Mouse (Mus musculus) stomach, postnatal 0 days (tissue): ENCODE measurements around the gene Pigu. TPM values are rescaled to one million over a fixed set of nuclear protein-coding genes. Genes with fewer than 3 reads are reported as not detected.

Experiments
- ATAC-seq: fragments of 200-750 bp; cut with Nextera tagmentation; 2 replicates; pipeline ENCODE4 v1.8.0; 2017; ENCODE audit not compliant: low FRiP score, low TSS enrichment
- DNase-seq: peaks from one replicate; pipeline ENCODE4 v3.0.0-alpha.2; 2016; ENCODE audit warnings: low spot score
- H3K27ac ChIP-seq: fragments of 300-500 bp; sonication (generic); replicated peaks from 2 replicates; pipeline ENCODE4 v1.5.1; 2014; ENCODE audit warnings: mild to moderate bottlenecking, control low read depth
- H3K27me3 ChIP-seq: fragments of 300-500 bp; sonication (generic); 2 replicates; pipeline ENCODE4 v1.6.1; 2014; ENCODE audit warnings: low read length; ENCODE audit not compliant: control insufficient read depth, insufficient read depth
- H3K36me3 ChIP-seq: fragments of 300-500 bp; sonication (generic); 2 replicates; pipeline ENCODE4 v1.6.1; 2014; ENCODE audit warnings: low read length, mixed read lengths; ENCODE audit not compliant: control insufficient read depth, insufficient read depth
- H3K4me1 ChIP-seq: fragments of 300-500 bp; sonication (generic); replicated peaks from 2 replicates; pipeline ENCODE4 v1.6.1; 2014; ENCODE audit warnings: antibody characterized with exemption; ENCODE audit not compliant: control insufficient read depth, insufficient read depth
- H3K4me2 ChIP-seq: fragments of 300-500 bp; sonication (generic); replicated peaks from 2 replicates; pipeline ENCODE4 v1.6.1; 2014; ENCODE audit warnings: low read depth, mild to moderate bottlenecking, control low read depth, moderate library complexity
- H3K4me3 ChIP-seq: fragments of 300-500 bp; sonication (generic); 2 replicates; pipeline ENCODE4 v1.5.1; 2014; ENCODE audit warnings: low read depth, low read length, control low read depth
- H3K9ac ChIP-seq: fragments of 300-500 bp; sonication (generic); 2 replicates; pipeline ENCODE4 v1.6.1; 2014; ENCODE audit warnings: mild to moderate bottlenecking, low read length, control low read depth, mixed read lengths
- H3K9me3 ChIP-seq: fragments of 300-500 bp; sonication (generic); 2 replicates; pipeline ENCODE4 v1.6.1; 2016; ENCODE audit warnings: low read length; ENCODE audit not compliant: control insufficient read depth
- CTCF ChIP-seq: IDR thresholded peaks from 2 replicates; pipeline ENCODE4 v1.5.1; 2016; ENCODE audit warnings: antibody characterized with exemption, low read depth, mild to moderate bottlenecking, moderate library complexity
- EP300 ChIP-seq: optimal IDR thresholded peaks from 2 replicates; pipeline ENCODE3; 2016; ENCODE audit warnings: antibody characterized with exemption
- WGBS: fragments of 180-500 bp; shearing (Covaris S2); extraction: QIAGEN DNeasy Blood & Tissue Kit; methylation state at CpG from one replicate; pipeline ENCODE4 v1.1.7; 2014; 5-methylcytosine and 5-hydroxymethylcytosine counted together
- microRNA counts: library from miRNA; unstranded; fragments of <30 nt; microRNA quantifications from one replicate; lab custom pipeline; 2015
- microRNA-seq: library from miRNA; unstranded; fragments of <30 nt; microRNA quantifications from one replicate; pipeline ENCODE4, GENCODE M21; 2016
- polyA plus RNA-seq: library from polyadenylated mRNA; unstranded; fragments of >200 nt; fragmentation: Nextera tagmentation; extraction: Ambion mirVana; gene quantifications from 2 replicates; pipeline ENCODE4 v1.2.1, GENCODE M21; 2015

Pigu gene
- polyA plus RNA-seq, 1 experiment from 2014 or later, result 36.1 TPM

GRCm38 (mm10) chr2:155240915-155241314, 116.3 kb downstream of the Pigu start:
- ATAC-seq, result peak; percentile 59; the same call in 1 of the 2 replicates
- no peaks in the 10 kb centered on the region for H3K9me3 ChIP-seq
- H3K27ac ChIP-seq, result peak overlapping the region; percentile 13; the same call in 1 of the 2 replicates
- WGBS, result 61% methylated on average over 4 of the region's 4 CpGs
- H3K4me1 ChIP-seq, result peaks cover 5% of the 10 kb centered on the region
- H3K27me3 ChIP-seq, result no peaks in the 10 kb centered on the region
- peaks cover 15% of the 10 kb centered on the region; the same call in 1 of the 2 replicates for H3K36me3 ChIP-seq
- H3K9ac ChIP-seq, result no peak overlapping the region
- no peak for TF ChIP-seq EP300
- TF ChIP-seq CTCF, result peak; percentile 67
- H3K4me2 ChIP-seq, result no peak overlapping the region
- H3K4me3 ChIP-seq, result no peak overlapping the region
- peak; percentile 67 for DNase-seq

- H3K9me3 ChIP-seq, result no peaks in the 10 kb centered on the region
- no peaks in the 10 kb centered on the region for H3K27me3 ChIP-seq
- H3K27ac ChIP-seq, result peak overlapping the region; percentile 93; the same call in 1 of the 2 replicates
- no peaks in the 10 kb centered on the region for H3K36me3 ChIP-seq
- H3K4me1 ChIP-seq, result peaks cover 7% of the 10 kb centered on the region
- TF ChIP-seq CTCF (no peak), EP300 (no peak)
- DNase-seq (peak; percentile 17), ATAC-seq (no peak)
- WGBS, result 8% methylated on average over 4 of the region's 4 CpGs
- peak overlapping the region; percentile 91 for H3K9ac ChIP-seq
- peak overlapping the region; percentile 71 for H3K4me2 ChIP-seq
- peak overlapping the region; percentile 90 for H3K4me3 ChIP-seq
Measured at GRCm38 (mm10) chr2:155237276-155237675, 120.0 kb downstream of the Pigu start.

- no peaks in the 10 kb centered on the region for H3K27me3 ChIP-seq
- H3K9me3 ChIP-seq, result no peaks in the 10 kb centered on the region
- H3K36me3 ChIP-seq, result no peaks in the 10 kb centered on the region
- ATAC-seq, result peak; percentile 99
- under 1% methylated on average over 50 of the region's 50 CpGs for WGBS
- peak within 1 kb of the TSS; percentile 91 for H3K9ac ChIP-seq
- DNase-seq, result peak; percentile 98
- peak within 1 kb of the TSS; percentile 93 for H3K27ac ChIP-seq
- TF ChIP-seq CTCF, result peak; percentile 56
- TF ChIP-seq EP300, result no peak
- peak within 1 kb of the TSS; percentile 71 for H3K4me2 ChIP-seq
- peak within 1 kb of the TSS; percentile 90 for H3K4me3 ChIP-seq
- H3K4me1 ChIP-seq, result peaks cover 7% of the 10 kb centered on the region
Measured at GRCm38 (mm10) chr2:155236362-155236992, 120.8 kb downstream of the Pigu start, which contains the start of gene Dynlrb1. TSS of gene Dynlrb1 (plus strand) at chr2:155236533.

GRCm38 (mm10) chr2:155235746-155236361, 121.4 kb downstream of the Pigu start:
- ATAC-seq (peak; percentile 78), DNase-seq (peak; percentile 15)
- Histone ChIP-seq H3K9ac (peak overlapping the region; percentile 91), H3K4me3 (peak overlapping the region; percentile 90), H3K27me3 (no peaks in the 10 kb centered on the region), H3K9me3 (no peaks in the 10 kb centered on the region), H3K4me2 (peak overlapping the region; percentile 71), H3K36me3 (no peaks in the 10 kb centered on the region), H3K27ac (peak overlapping the region; percentile 93), H3K4me1 (peaks cover 7% of the 10 kb centered on the region)
- 3% methylated on average over 13 of the region's 13 CpGs for WGBS
- TF ChIP-seq CTCF (no peak), EP300 (no peak)

MicroRNA genes within 50 kb of the gene (microRNA counts, 519-probe panel; counts per million panel counts)
- not detected for microRNA mmu-miR-695 (lab: Ali Mortazavi, UCI)

Small RNA genes lying within 50 kb of the gene (microRNA-seq; reads per million reads assigned to microRNA genes)
- not detected for gene Mir695

Other genes with a start within 250 kb of the Pigu start
- gene Itch, start 223.9 kb downstream of the Pigu start, polyA plus RNA-seq, result 17.6 and 18.4 TPM in 2 replicates
- 339 and 341 TPM in 2 replicates for gene Dynlrb1, start 120.9 kb downstream of the Pigu start, polyA plus RNA-seq
- gene Map1lc3a, start 81.1 kb downstream of the Pigu start, polyA plus RNA-seq, result 249 and 274 TPM in 2 replicates
- 29.4 and 37.1 TPM in 2 replicates for gene Trp53inp2, start 23.6 kb upstream of the Pigu start, polyA plus RNA-seq
- 10.6 and 11.3 TPM in 2 replicates for gene Ncoa6, start 116.5 kb upstream of the Pigu start, polyA plus RNA-seq
- gene Acss2, start 160.5 kb upstream of the Pigu start, polyA plus RNA-seq, result 10.3 and 13.6 TPM in 2 replicates
- gene Ggt7, start 160.8 kb upstream of the Pigu start, polyA plus RNA-seq, result 2.6 and 2.9 TPM in 2 replicates
- 47.9 and 54.2 TPM in 2 replicates for gene Gss, start 235.4 kb upstream of the Pigu start, polyA plus RNA-seq